Mouse (Mus musculus): ENCODE results near the gene Gnl1.
"Not testable (repeated sequence)": the region's sequence is repeated elsewhere in the genome, so short reads cannot be mapped to it uniquely, and the experiment has no call there.

Gene Gnl1

DNA sequence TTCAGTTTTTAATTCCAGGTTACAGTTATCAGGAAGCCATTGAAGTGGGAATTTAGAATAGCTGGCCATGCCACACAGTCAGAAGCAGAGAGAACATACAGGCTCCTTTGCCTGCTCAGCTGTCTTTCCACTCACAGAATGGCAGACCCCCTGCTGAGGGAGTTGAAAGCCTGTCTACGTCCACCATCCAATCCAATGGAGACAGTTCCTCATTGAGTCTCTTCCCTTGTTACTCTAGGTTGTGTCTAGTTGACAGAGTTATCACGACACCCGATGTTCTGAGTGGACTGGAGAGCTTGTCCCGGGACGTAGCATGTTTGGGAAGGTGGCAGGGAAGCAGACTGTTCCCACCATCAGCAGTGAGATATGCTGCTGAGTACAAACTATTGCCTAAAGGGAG, 45.5 kb downstream of the Gnl1 start:
- DNase-seq (ENCODE audit: low read depth, low spot score), result no peak

GRCm38 (mm10) chr17:36025901-36026300, 46.2 kb downstream of the Gnl1 start:
- no peak for DNase-seq (ENCODE audit: low read depth, low spot score)

GRCm38 (mm10) chr17:36027663-36028062, 48.0 kb downstream of the Gnl1 start:
- DNase-seq (ENCODE audit: low read depth, low spot score), result no peak

GRCm38 (mm10) chr17:36028879-36029619, 49.4 kb downstream of the Gnl1 start:
- DNase-seq (ENCODE audit: low read depth, low spot score), result no peak

DNA sequence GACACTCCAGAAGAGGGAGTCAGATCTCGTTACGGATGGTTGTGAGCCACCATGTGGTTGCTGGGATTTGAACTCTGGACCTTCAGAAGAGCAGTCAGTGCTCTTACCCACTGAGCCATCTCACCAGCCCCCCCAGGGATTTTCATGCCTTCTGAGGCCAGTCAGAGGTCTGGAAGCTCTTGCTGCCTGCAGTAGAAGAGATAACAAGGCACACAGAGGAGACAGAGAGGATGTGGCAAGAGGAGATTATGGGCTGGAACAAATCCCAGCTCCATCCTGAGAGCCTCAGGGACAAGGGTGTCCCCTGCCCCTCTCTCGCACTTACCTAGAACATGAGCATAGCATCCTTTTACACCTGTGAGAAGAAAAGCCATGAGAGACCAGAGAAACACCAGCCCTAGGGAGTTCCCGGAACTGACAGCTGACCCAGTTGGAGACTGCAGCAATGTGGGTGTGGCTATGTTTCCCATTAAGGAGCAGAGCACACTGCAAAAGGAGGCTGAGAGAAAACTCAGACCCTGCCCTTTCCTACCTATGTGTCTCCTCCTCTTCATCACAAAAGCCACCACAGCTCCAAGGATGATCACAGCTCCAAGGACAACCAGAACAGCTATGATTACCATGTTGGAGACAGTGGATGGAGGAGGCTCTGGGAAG, 50.5 kb downstream of the Gnl1 start:
- DNase-seq (ENCODE audit: low read depth, low spot score), result not testable (repeated sequence)

DNA sequence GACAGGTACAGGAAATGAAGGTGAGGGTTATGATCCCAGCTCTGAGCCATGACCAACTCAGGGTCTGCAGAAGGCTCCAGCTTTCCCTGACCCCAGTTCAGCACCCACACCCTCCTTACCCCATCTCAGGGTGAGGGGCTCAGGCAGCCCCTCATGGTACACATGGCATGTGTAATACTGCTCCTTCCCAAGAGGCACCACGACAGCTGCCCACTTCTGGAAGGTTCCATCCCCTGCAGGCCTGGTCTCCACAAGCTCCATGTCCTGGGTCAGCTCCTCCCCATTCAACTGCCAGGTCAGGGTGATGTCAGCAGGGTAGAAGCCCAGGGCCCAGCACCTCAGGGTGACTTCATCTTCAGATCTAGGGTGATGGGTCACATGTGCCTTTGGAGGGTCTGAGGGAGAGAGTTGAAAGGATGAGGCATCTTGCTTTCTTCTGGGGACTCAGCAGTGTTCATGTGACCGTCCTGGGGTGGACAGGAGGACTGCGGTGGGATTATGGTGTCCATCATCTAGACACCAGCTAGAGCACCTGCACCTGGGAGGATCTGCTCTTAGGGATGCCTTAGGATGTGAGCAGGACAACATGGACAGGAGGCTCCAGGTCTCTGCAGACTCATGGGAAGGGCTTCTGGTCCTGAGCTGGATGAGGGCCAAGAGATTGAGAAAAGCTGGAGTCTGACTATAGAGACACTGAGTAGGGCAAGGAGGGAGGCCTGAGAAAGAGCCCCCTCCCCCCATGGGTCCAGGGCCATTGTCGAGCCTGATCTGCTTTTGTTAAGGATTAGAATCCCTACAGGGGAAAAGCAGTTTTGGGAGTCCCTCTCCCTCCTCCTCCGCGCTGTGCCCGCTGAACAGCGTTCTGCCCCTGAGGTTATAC, 51.3 kb downstream of the Gnl1 start:
- DNase-seq (ENCODE audit: low read depth, low spot score), result not testable (repeated sequence)

DNA sequence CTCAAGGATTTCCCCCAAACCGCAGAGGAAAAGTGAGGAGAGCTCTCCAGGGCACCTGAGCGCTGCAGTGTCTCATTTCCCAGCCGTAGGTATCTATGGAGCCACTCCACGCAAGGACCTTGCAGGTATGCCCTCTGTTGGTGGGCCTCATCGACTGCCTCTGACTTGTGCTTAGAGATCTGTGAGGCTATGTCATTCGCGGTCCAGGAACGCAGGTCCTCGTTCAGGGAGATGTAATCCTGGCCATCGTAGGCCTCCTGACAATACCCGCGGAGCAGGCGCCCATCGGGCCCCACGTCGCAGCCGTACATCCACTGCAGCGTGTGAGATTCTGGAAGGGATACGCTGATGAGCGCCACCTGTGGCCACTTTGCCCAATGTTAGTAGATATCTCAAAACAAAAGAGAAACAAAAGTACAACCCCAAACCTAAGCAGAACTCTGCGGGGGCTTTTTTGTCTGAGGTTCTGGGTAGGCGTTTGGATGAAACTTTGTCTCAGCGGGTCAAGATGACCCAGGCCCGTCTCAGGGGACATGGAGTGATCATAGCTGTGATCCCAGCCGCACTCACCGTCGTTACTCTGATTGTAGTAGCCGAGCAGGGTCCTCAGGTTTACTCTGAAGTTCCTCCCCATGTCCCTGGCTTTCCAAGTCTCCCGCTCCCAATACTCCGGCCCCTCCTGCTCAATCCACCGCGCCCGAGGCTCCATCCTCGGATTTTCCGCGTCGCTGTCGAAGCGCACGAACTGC, 52.1 kb downstream of the Gnl1 start:
- not testable (repeated sequence) for DNase-seq (ENCODE audit: low read depth, low spot score)

DNA sequence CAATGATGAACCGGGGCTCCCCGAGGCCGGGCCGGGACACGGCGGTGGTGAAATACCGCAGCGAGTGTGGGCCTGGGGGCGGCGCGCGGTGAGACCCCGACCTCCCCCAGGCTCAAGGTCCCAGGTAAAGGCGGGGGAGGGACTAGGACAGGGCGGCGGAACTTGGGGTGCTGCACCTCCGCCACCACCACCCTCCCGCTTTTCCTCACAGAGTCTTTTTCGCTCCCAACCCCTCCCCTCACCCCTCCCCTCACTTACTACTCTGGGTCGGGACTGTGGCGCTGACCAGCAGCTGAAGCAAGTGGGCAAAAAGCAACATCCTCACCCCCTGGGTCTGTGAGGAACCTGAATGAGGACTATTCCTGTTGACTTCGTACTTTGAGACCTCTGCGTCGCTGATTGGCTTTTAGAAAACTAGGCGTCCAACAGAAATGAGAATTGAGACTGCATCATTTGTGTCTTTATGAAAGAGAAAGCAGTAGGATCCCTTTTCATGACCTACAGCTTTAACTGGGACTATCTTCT, 52.8 kb downstream of the Gnl1 start, which contains the start of gene H2-T23:
TSS of gene H2-T23 (minus strand) at position 505 of the 525 bp plus-strand sequence.
- DNase-seq (ENCODE audit: low read depth, low spot score), result peak; percentile 56

DNA sequence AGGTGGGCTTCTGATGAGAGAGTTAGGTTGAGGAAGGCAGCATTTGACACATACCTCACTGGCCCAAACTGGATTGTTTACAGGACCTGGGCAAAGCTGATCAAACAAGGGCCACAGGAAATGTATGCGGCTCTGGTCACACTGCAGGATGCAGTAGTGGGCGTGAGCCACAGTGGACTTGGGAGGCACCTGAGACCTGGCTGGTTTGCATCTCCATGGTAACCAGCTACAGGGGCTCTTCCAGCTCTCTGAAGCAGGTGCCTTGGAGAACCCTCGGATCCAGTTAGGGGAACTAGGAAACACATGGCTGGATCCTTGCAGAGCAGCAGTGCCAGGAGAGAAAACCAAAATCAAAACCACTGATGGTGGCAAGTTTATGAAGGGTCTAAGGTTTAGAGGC, 54.9 kb downstream of the Gnl1 start:
- DNase-seq (ENCODE audit: low read depth, low spot score), result not testable (repeated sequence)

- not testable (repeated sequence) for DNase-seq (ENCODE audit: low read depth, low spot score)
Measured at GRCm38 (mm10) chr17:36035010-36035638, 55.5 kb downstream of the Gnl1 start.

DNA sequence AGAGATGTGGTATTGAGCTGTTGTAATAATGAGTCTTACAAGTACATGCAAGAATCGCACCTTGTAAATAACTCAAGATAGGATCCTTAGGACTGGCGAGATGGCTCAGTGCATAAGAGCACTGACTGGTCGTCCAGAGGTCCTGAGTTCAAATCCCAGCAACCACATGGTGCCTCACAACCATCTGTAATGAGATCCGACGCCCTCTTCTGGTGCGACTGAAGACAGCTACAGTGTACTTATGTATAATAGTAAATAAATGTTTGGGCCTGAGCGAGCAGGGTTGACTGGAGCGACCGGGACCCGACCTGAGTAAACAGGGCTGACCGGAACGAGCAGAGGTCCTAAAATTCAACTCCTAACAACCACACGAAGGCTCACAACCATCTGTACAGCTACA, 56.5 kb downstream of the Gnl1 start:
- DNase-seq (ENCODE audit: low read depth, low spot score), result not testable (repeated sequence)
